Mouse (Mus musculus): ENCODE data around the gene Rad23a. TPM values are rescaled to one million over a fixed set of nuclear protein-coding genes. Genes with fewer than 3 reads are reported as not detected.

The Rad23a gene
- polyA plus RNA-seq, 1 experiment, result 117 TPM

DNA sequence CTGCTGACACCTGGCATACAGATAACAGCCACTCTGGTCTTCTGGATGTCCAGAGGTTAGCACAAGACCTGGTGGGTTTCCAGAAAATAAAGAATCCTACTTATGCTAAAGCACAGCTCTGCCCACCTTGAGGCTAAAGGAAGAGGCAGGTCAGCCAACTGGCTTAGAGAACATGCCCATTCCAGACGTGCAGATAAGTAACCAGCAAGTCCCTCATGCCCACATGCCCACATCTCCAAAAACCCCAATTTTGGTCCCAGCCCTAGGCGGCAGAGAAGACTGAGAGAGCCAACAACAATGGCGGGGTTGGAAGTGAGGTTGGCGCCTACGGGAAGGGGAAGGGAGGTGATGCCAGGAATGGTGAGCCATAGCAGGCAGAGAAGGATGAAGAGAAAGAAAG lies 51.1 kb downstream of the Rad23a start:
- Histone ChIP-seq H3K4me3 (replicated peaks; ENCODE audit: insufficient read depth, low read depth, low read length) (peak overlapping the region; percentile 23), H3K27me3 (ENCODE audit: control insufficient read depth, insufficient read depth, low read length) (no peaks in the 10 kb centered on the region), H3K27ac (ENCODE audit: insufficient read depth, low read length) (peak overlapping the region; percentile 92), H3K4me1 (ENCODE audit: control insufficient read depth, insufficient read depth, low read length) (peaks cover 82% of the 10 kb centered on the region)
- TF ChIP-seq CTCF (IDR thresholded peaks at IDR 0.05; ENCODE audit: borderline replicate concordance, insufficient read depth, low read depth, low read length) (no peak), POLR2A (IDR thresholded peaks at IDR 0.05; ENCODE audit: borderline replicate concordance, insufficient read depth, low read length) (no peak)
- WGBS, result 7% methylated on average over 5 of the region's 5 CpGs
- DNase-seq, result no peak

DNA sequence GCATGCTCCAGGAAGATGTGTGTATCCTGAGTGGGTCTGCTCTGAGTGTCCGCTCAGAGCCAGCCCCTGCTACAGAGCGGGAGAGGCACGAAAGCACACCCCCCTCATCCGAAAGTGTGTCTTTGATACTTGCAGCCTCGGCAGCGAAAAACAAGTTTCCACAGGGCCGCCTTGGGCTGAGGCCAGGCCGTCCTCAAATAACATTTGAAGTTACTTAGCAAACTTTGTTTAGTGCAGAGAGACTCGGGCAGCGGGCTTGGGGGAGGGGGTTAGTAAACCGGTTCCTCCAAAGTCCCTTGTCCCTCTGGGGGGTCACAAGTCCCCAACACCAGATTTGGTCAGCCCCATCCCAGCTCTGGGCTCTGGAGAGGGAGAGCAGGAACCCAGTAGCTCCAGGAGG lies 51.6 kb downstream of the Rad23a start:
- no peaks in the 10 kb centered on the region for H3K27me3 ChIP-seq (ENCODE audit: control insufficient read depth, insufficient read depth, low read length)
- TF ChIP-seq POLR2A (IDR thresholded peaks at IDR 0.05; ENCODE audit: borderline replicate concordance, insufficient read depth, low read length) (no peak), CTCF (IDR thresholded peaks at IDR 0.05; ENCODE audit: borderline replicate concordance, insufficient read depth, low read depth, low read length) (no peak)
- H3K4me1 ChIP-seq (ENCODE audit: control insufficient read depth, insufficient read depth, low read length), result peaks cover 81% of the 10 kb centered on the region
- H3K4me3 ChIP-seq (replicated peaks; ENCODE audit: insufficient read depth, low read depth, low read length), result no peak overlapping the region
- WGBS, result 38% methylated on average over 11 of the region's 11 CpGs
- peak; percentile 58 to 61 for DNase-seq
- H3K27ac ChIP-seq (ENCODE audit: insufficient read depth, low read length), result peak overlapping the region; percentile 92

DNA sequence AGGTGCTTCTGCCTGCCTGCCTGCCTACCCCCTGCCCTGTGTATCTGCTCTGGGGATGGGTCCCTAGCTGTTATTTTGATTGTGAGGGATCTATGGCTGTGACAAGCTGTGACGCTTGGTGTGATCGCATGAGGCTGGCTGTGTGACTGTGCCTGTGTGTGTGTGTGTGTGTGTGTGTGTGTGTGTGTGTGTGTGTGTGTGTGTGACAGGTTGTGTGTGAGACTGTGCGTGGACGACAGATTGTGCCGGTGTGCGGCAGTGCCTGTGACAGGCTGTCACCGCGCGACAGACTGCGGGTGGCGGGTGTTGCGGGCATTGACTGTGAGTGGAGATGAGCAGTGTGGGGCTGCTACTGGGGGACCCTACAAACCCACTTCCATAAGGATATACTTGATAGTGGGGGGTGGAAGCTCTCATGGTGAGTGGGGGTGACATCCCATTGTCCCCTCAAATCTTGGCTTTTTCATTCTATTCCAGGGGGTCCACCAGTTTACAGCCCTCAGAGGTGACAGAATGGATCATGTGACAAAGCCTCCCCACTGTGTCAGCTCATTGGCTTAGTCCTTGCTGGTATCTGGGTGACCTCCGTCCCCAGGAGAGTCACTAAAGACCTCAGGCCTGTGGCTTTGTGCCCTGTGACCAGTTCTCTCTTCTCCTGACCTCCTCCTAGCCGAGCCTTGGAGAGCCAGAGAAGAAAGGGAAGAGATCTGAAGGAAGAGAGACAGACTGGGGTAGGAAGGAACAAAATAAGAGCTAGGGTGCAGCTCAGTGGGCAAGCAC lies 52.8 kb downstream of the Rad23a start:
- H3K27ac ChIP-seq (ENCODE audit: insufficient read depth, low read length), result peak overlapping the region; percentile 92
- H3K4me1 ChIP-seq (ENCODE audit: control insufficient read depth, insufficient read depth, low read length), result peaks cover 72% of the 10 kb centered on the region
- DNase-seq, result peak; percentile 76
- no peak overlapping the region for H3K4me3 ChIP-seq (replicated peaks; ENCODE audit: insufficient read depth, low read depth, low read length)
- no peaks in the 10 kb centered on the region for H3K27me3 ChIP-seq (ENCODE audit: control insufficient read depth, insufficient read depth, low read length)
- TF ChIP-seq CTCF (IDR thresholded peaks at IDR 0.05; ENCODE audit: borderline replicate concordance, insufficient read depth, low read depth, low read length), result no peak
- no peak for TF ChIP-seq POLR2A (IDR thresholded peaks at IDR 0.05; ENCODE audit: borderline replicate concordance, insufficient read depth, low read length)
- WGBS, result 10% methylated on average over 14 of the region's 14 CpGs

DNA sequence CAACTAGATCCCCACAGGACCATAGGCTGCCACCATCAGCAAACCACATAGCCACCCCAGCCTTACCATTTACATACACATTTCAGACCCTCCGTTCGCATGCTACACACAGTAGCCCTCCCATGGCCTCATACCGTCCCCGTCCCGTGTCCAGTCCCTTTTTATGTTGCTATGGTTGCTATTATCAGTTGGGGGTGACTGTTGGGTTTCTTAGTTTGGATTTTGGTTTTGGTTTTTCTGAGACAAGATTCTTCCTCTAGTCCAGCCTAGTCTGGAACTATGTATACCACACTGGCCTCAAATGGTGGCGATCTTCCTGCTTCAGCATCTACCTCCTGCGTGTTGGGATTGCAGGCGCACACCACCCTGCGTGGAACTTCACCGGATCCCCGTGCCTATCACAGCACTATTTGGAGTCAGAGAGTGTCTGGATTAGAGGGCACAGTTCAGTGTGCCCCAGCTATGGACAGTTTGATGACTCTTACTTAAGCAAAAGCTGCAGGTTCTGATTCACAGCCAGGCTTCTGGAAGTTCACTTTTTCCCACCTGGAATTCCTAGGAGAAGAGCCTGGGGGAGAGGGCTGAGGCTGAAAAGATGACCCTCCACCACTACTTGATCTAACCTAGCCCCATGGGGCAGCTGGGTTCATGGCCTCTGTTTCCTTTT lies 53.5 kb downstream of the Rad23a start:
- peaks cover 70% of the 10 kb centered on the region for H3K4me1 ChIP-seq (ENCODE audit: control insufficient read depth, insufficient read depth, low read length)
- TF ChIP-seq CTCF (IDR thresholded peaks at IDR 0.05; ENCODE audit: borderline replicate concordance, insufficient read depth, low read depth, low read length) (no peak), POLR2A (IDR thresholded peaks at IDR 0.05; ENCODE audit: borderline replicate concordance, insufficient read depth, low read length) (no peak)
- 53% methylated on average over 11 of the region's 11 CpGs for WGBS
- H3K4me3 ChIP-seq (replicated peaks; ENCODE audit: insufficient read depth, low read depth, low read length), result peak overlapping the region; percentile 6
- H3K27ac ChIP-seq (ENCODE audit: insufficient read depth, low read length), result peak overlapping the region; percentile 92
- peak in 1 of 2 experiments; percentile 41 for DNase-seq
- H3K27me3 ChIP-seq (ENCODE audit: control insufficient read depth, insufficient read depth, low read length), result no peaks in the 10 kb centered on the region

DNA sequence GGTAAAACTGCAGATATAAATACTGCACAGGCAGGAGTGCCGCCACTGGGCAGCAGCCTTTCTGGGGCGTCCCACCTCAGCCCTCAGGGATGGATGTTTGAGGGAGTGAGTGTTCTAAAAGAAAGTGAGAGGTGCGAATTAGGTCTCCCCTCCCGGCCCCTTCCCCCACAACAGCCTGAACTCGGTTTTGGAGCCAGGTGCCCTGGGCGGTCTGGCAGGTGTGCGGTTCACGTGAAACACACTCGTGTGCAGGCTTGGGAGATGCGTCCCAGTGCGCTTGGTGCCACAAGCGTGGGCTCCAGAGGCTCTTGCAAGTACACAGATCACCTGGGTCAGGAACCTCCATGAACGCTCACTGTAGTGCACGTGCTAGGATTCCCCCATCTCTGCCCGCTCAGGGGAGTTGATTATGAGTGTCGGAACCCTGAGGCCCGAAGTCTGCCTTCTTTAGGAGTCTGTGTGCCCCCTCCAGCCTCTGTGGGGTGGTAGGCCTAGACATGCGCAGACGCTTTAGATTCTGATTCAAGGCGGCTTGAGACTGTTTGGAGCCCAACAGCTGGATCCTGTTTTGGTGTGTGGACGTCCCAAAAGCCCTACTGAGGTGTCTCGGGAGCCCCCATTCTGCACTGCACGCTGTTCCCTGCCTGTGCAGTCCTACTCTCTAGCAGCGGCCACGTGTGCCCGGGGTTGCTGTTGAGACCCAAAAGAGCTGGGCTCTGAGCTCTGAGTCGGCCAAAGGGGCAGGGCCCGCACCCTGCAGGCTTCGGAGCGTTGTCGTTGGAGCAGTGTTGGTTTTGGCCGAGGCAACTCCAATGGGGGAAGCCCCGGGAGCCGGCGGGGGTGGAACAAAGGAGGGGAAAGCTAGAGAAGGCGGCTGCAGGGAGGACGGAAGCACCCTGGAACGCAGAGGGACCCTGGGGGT lies 54.4 kb downstream of the Rad23a start:
- Histone ChIP-seq H3K4me1 (ENCODE audit: control insufficient read depth, insufficient read depth, low read length) (peaks cover 77% of the 10 kb centered on the region), H3K4me3 (replicated peaks; ENCODE audit: insufficient read depth, low read depth, low read length) (peak overlapping the region; percentile 64)
- 20% methylated on average over 38 of the region's 38 CpGs for WGBS

DNA sequence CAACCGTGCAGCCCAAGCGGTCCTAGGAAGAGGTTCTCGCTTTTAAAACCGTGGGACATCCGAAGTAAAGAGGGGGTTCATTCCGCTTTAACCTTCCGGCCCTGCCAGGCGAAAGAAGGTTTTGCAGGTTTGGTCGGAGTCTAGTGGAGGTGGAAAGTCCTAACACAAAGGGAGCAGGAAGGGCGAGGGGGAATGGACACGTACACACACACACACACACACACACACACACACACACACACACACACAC lies 55.0 kb downstream of the Rad23a start:
- Histone ChIP-seq H3K4me3 (replicated peaks; ENCODE audit: insufficient read depth, low read depth, low read length) (peak overlapping the region; percentile 64), H3K27me3 (ENCODE audit: control insufficient read depth, insufficient read depth, low read length) (no peaks in the 10 kb centered on the region), H3K27ac (ENCODE audit: insufficient read depth, low read length) (peak overlapping the region; percentile 92), H3K4me1 (ENCODE audit: control insufficient read depth, insufficient read depth, low read length) (peaks cover 71% of the 10 kb centered on the region)
- no peak for DNase-seq
- WGBS, result 33% methylated on average over 11 of the region's 11 CpGs
- no peak for TF ChIP-seq POLR2A (IDR thresholded peaks at IDR 0.05; ENCODE audit: borderline replicate concordance, insufficient read depth, low read length)
- TF ChIP-seq CTCF (IDR thresholded peaks at IDR 0.05; ENCODE audit: borderline replicate concordance, insufficient read depth, low read depth, low read length), result no peak

More for the DNA sequence above, 54.4 kb downstream of the Rad23a start:
- H3K27ac ChIP-seq (ENCODE audit: insufficient read depth, low read length), result peak overlapping the region; percentile 92
- no peak for TF ChIP-seq CTCF (IDR thresholded peaks at IDR 0.05; ENCODE audit: borderline replicate concordance, insufficient read depth, low read depth, low read length)
- no peak for TF ChIP-seq POLR2A (IDR thresholded peaks at IDR 0.05; ENCODE audit: borderline replicate concordance, insufficient read depth, low read length)
- H3K27me3 ChIP-seq (ENCODE audit: control insufficient read depth, insufficient read depth, low read length), result no peaks in the 10 kb centered on the region
- DNase-seq, result peak; percentile 61 to 65

DNA sequence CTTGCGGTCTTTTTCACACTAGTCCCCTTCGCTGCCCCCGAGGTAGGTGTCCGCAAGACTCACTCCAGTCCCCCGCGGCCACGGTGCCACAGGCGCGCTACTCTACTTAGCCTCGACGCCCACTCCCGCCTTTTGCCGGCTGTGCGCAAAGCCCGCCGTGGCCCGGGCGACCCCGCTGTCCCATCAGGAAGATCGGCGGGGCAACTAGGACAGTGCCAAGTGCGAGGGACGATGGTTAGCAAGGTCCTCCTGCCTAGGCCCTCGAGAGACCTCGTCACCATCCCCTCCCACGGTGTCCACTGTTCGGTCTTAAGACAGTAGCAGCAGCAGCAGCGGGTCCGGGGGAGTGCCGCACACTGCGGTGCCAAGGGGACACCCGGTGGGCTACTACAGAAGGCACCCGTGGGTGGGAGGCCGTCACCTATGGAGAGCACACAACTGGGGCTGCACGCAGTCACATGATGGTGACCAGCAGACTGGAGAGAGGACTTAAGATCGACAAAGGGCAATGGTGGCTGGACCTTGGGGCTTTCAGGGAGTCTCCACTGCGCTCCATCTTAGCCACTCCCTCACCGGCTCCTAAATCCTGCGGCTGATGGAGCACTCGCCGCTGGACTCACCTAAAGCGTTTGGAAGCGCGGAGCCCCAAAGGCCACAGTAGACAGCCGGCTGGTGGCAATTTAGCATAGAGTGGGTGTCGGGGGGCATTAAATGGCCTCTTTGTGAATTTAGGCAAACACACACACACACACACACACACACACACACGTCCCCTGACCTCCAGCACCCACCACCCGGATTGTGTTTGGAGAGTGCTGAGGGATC lies 55.6 kb downstream of the Rad23a start:
- TF ChIP-seq POLR2A (IDR thresholded peaks at IDR 0.05; ENCODE audit: borderline replicate concordance, insufficient read depth, low read length), result no peak
- TF ChIP-seq CTCF (IDR thresholded peaks at IDR 0.05; ENCODE audit: borderline replicate concordance, insufficient read depth, low read depth, low read length), result no peak
- Histone ChIP-seq H3K4me1 (ENCODE audit: control insufficient read depth, insufficient read depth, low read length) (peaks cover 68% of the 10 kb centered on the region), H3K27ac (ENCODE audit: insufficient read depth, low read length) (peak overlapping the region; percentile 92), H3K27me3 (ENCODE audit: control insufficient read depth, insufficient read depth, low read length) (no peaks in the 10 kb centered on the region), H3K4me3 (replicated peaks; ENCODE audit: insufficient read depth, low read depth, low read length) (peak overlapping the region; percentile 64)
- WGBS, result 7% methylated on average over 48 of the region's 48 CpGs
- DNase-seq, result peak; percentile 53 to 81

Other genes with a start within 250 kb of the Rad23a start
- 13.9 and 15.1 TPM in 2 replicates for gene Ier2, start 177.8 kb downstream of the Rad23a start, polyA plus RNA-seq (2012; rRNA removed)
- 144 and 148 TPM in 2 replicates for gene Trmt1, start 154.4 kb downstream of the Rad23a start, polyA plus RNA-seq (2012; rRNA removed)
- gene Nacc1, start 152.8 kb downstream of the Rad23a start, polyA plus RNA-seq (2012; rRNA removed), result 91.0 and 93.9 TPM in 2 replicates
- gene Lyl1, start 139.2 kb downstream of the Rad23a start, polyA plus RNA-seq (2012; rRNA removed), result 1.7 TPM in 2 replicates
- gene G430095P16Rik, start 117.7 kb downstream of the Rad23a start, polyA plus RNA-seq (2012; rRNA removed), result 0.27 and 0.33 TPM in 2 replicates
- gene Nfix, start 40.3 kb downstream of the Rad23a start, polyA plus RNA-seq (2012; rRNA removed), result 98.5 and 105 TPM in 2 replicates
- gene Dand5, start 17.8 kb downstream of the Rad23a start, polyA plus RNA-seq (2012; rRNA removed), result 16.1 and 16.2 TPM in 2 replicates
- 45.3 and 45.5 TPM in 2 replicates for gene Gadd45gip1, start 9.1 kb downstream of the Rad23a start, polyA plus RNA-seq (2012; rRNA removed)
- gene Calr, start 6.3 kb upstream of the Rad23a start, polyA plus RNA-seq (2012; rRNA removed), result 343 and 394 TPM in 2 replicates
- 69.9 and 72.0 TPM in 2 replicates for gene Farsa, start 16.3 kb upstream of the Rad23a start, polyA plus RNA-seq (2012; rRNA removed)
- gene Syce2, start 31.4 kb upstream of the Rad23a start, polyA plus RNA-seq (2012; rRNA removed), result 6.0 and 7.5 TPM in 2 replicates
- 88.2 and 95.2 TPM in 2 replicates for gene Gcdh, start 53.3 kb upstream of the Rad23a start, polyA plus RNA-seq (2012; rRNA removed)
- gene Klf1, start 61.3 kb upstream of the Rad23a start, polyA plus RNA-seq (2012; rRNA removed), result 0.31 and 0.41 TPM in 2 replicates
- 9.1 and 10.5 TPM in 2 replicates for gene Dnase2a, start 67.9 kb upstream of the Rad23a start, polyA plus RNA-seq (2012; rRNA removed)
- gene Mast1, start 96.7 kb upstream of the Rad23a start, polyA plus RNA-seq (2012; rRNA removed), result 115 and 129 TPM in 2 replicates
- gene Rtbdn, start 106.3 kb upstream of the Rad23a start, polyA plus RNA-seq (2012; rRNA removed), result 6.8 and 7.9 TPM in 2 replicates
- not detected in 2 replicates for gene Gm49661, start 128.8 kb upstream of the Rad23a start, polyA plus RNA-seq (2012; rRNA removed)
- 345 and 351 TPM in 2 replicates for gene Prdx2, start 128.9 kb upstream of the Rad23a start, polyA plus RNA-seq (2012; rRNA removed)
- 58.7 and 61.5 TPM in 2 replicates for gene Rnaseh2a, start 129.1 kb upstream of the Rad23a start, polyA plus RNA-seq (2012; rRNA removed)
- 12.8 and 13.5 TPM in 2 replicates for gene Junb, start 138.1 kb upstream of the Rad23a start, polyA plus RNA-seq (2012; rRNA removed)
- 14.1 and 14.2 TPM in 2 replicates for gene Hook2, start 149.9 kb upstream of the Rad23a start, polyA plus RNA-seq (2012; rRNA removed)
- gene Best2, start 173.9 kb upstream of the Rad23a start, polyA plus RNA-seq (2012; rRNA removed), result 0.06 and 0.07 TPM in 2 replicates
- gene Asna1, start 184.6 kb upstream of the Rad23a start, polyA plus RNA-seq (2012; rRNA removed), result 291 and 296 TPM in 2 replicates
- 138 and 150 TPM in 2 replicates for gene Trir, start 186.2 kb upstream of the Rad23a start, polyA plus RNA-seq (2012; rRNA removed)
- 92.0 and 97.9 TPM in 2 replicates for gene Tnpo2, start 196.2 kb upstream of the Rad23a start, polyA plus RNA-seq (2012; rRNA removed)
- 27.7 and 29.3 TPM in 2 replicates for gene Fbxw9, start 219.4 kb upstream of the Rad23a start, polyA plus RNA-seq (2012; rRNA removed)
- gene Gm5741, start 227.3 kb upstream of the Rad23a start, polyA plus RNA-seq (2012; rRNA removed), result 1.3 TPM in 1 of 2 replicates, not detected in the other
- 69.7 and 71.6 TPM in 2 replicates for gene Dhps, start 231.1 kb upstream of the Rad23a start, polyA plus RNA-seq (2012; rRNA removed)
- gene Wdr83os, start 240.1 kb upstream of the Rad23a start, polyA plus RNA-seq (2012; rRNA removed), result 98.0 and 102 TPM in 2 replicates
- 54.4 and 54.9 TPM in 2 replicates for gene Wdr83, start 240.6 kb upstream of the Rad23a start, polyA plus RNA-seq (2012; rRNA removed)
- gene Man2b1, start 242.6 kb upstream of the Rad23a start, polyA plus RNA-seq (2012; rRNA removed), result 34.7 and 35.7 TPM in 2 replicates